Mouse (Mus musculus): Measurements from ENCODE around the gene Ctsd. TPM values are rescaled to one million over a fixed set of nuclear protein-coding genes. Genes with fewer than 3 reads are reported as not detected.
A peak's percentile ranks its signal among the peaks of the same experiment; 100 is the strongest.

Ctsd gene
- total RNA-seq, 2 experiments from 2014 or later = 295 to 303 TPM

DNA sequence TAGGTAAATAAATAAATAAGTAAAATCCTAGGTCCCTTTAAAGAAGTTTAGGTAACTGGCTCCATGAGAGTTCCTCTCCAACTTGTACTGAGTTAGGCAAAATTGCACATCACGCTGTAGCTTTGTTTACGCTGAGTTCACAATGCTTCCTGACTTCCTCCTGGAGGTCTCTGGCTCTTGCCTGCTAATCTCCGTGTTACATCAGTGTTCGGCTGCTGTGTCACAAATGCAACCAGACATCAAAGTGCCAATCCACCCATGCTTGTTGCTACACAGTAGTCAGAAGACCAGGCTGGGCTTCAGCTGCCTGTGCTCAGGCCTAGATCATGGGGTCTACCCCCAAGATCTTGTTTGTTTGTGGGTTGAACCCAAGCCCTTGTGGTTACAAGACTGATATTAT, 15.8 kb upstream of the Ctsd start:
- intact Hi-C loops (cut with DNase I) = no loop called here

DNA sequence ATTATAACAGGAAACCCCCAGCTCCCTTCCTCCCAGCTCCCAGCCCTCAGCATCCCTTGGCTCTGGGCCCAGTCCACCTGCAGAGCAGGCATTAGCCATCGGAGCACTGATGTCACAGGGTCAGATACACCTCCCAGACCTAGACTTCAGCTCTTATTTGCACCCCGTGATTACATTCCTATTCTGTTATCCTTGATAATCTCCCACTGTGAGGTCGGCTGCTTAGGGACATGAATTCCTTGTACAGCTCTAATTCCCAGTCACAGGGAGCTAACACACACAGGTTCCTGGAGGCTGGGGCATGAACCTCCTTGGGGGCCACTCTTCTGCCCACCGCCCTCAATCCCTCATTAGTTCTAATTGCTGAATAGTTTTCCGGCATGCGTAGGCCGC, 12.9 kb upstream of the Ctsd start:
- intact Hi-C loops (cut with DNase I) = no loop called here

More for the DNA sequence above, 15.8 kb upstream of the Ctsd start:
- peak in 1 of 2 experiments; percentile 55 for DNase-seq (ENCODE audit: low spot score in 2 of 2)

DNA sequence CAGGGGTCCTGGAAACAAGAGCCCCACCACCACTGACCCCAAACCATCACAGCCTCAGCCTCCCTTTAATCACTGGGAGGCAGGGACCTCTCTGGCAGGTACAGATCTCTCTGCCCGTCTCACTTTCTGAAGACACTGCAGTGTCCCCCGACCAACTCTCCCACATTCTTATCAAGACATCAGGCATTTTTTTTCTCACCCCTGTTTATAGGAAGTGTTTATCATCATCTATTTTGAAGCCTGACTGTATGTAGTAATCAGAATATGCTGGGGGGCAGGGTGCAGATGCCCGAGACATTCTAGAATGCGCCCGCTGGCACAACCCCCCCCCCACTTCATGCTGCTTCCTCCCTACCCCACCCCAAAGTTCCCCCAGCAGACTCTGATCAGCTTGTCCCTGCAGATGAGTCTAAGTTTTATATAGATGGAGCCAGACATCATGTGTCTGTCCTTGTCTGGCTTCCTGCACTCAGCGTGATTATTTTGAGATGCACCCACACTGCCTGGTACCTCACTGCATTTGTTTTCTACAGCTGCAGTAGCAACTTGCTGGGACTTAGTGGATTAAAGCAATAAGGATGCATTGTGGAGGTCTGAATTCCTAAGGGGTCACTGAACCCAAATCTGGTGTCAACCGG, 12.4 kb upstream of the Ctsd start:
- DNase-seq (ENCODE audit: low spot score in 2 of 2) = peak; percentile 56 to 74
- intact Hi-C loops (cut with DNase I) = no loop called here

More for the DNA sequence above, 12.9 kb upstream of the Ctsd start:
- DNase-seq (ENCODE audit: low spot score in 2 of 2) = no peak

DNA sequence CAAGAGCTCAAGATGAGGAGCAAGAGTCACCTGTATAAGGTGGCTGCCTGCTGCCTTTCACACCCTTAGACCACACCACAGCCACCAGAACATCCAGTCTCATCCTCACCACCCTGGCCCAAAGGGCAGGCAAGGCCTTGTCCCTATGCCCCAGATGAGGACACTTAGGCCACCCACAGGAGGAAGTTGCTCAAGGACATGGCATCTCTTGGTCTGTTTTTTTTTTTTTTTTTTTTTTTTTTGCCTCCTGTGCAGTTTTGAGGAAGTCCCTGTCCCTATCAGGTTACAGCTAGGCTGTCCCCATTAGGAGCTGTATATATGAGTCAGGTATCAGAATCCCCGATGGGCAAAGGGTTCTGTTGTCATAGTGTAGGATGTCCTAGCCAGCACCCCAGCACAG, 11.4 kb upstream of the Ctsd start:
- intact Hi-C loops (cut with DNase I) = no loop called here
- DNase-seq (ENCODE audit: low spot score in 2 of 2) = no peak

DNA sequence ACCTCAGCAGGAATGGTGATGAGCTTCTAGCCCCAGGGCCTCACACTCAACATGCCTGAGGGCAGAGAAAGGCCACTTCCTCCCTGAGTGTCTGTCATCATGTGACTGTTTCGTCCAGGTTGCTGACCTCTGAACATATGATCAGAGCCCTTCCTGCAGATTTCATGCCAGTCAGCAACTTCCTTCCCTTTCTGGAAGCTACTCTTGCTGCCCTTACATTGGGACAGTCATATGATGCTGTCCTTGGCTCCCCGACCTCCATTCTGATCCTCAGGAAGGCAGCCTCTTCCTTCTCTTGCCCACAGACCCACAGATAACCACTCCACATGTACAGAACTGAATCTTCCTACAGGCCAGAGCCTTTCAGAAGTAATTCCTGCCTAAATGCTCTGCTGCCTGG, 10.2 kb upstream of the Ctsd start:
- intact Hi-C loops (cut with DNase I) = no loop called here
- DNase-seq (ENCODE audit: low spot score in 2 of 2) = no peak

DNA sequence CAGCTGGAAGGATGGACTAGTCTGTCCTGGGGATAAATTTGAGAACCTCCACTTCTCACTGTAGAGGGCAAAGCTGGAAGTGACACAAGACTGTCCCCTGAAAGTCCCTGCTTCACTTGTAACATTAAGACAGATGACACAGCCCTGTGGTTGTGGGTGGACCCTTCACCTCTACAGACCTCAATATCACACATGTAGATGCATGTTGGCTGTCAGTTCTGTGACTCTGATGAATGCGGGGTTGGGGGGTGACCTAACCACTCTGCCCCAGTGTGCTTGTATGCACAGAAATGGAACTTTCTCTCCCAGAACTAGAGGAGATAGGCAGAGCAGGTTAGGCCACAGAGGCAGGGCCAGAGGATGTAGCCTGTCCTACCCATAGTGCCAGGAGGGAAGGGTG, 8.8 kb upstream of the Ctsd start:
- intact Hi-C loops (cut with DNase I) = no loop called here
- DNase-seq (ENCODE audit: low spot score in 2 of 2) = no peak

DNA sequence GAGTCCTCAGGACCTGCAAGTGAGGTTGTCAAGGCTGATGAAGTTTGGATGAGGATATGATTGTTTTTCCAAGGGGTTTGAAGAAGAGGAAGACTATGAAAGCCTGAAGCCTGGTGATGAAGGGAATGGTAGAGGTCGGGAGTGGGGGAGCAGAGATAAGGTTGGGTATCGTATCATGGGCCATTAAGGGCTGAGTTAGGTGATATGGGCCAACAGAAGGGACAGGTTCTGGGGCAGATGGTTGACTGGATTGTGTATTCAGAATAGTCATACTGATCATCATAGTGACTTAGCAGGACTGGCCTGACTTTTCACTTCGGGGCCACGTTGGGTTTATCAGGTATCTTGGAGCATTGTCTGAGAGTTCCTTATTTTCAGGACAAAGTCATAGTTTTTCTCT, 7.6 kb upstream of the Ctsd start:
- intact Hi-C loops (cut with DNase I) = no loop called here
- no peak for DNase-seq (ENCODE audit: low spot score in 2 of 2)

DNA sequence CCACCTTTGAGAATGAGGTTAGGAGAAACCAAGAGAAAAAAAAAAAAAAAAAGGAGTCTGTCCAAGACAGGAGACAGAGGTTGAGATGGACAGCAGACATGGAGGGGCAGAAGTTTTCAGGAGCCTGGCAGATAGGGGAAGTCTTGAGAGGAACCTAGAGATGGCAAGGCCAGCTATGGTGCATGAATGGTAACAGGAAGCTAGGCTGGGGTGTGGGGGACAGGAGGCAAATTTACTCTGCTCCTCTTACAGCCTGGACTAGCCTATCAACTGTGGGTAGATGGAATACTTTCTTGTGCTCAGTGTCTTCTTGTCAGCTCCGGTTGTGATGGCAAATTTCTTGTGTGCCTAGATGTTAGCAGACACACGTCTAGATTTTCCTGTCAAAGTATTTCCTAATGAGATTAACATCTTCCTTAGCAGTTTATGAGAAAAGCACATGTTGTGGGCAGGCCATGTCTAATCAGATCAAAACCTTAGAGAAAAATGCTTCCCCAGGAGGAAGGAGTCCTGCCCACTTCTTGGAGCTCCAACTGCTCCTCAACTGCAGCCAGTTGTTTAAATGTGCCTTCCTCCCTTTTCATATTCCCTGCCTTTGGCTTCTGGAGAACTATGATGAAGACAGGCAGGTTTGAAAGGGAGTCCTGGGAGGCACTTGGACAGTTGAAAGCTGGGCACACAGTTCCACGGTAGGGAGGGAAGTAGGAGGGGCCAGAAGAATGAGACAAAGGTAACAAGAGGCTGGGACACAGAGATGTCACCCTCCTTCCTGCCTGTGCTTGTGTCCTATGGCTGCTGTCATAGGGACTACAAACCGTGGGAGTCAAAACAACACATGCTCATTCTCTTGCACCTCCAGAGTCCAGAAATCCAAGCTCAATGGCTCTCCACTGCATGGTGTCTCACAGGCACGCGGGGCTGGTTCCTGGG, 6.7 kb upstream of the Ctsd start:
- intact Hi-C loops (cut with DNase I) = no loop called here
- no peak for DNase-seq (ENCODE audit: low spot score in 2 of 2)

DNA sequence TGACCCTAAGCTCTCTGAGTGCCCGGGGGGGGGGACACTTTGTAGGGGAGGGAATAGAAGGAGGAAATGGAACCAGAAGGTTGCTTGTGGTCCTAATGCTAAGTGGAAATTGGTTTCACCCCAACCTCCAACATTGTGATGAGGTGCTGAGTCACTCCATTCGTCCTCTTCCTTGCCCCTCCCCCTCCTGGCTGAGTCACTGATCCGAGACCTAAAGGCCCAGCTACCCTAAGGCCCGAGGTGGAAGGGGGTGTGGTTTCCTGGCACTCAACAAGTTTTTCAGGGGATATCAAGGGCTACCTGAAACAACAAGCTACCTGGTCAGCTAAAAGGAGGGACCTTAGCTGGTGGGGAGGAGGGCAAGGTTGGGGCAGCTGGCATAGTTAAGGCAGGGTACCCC, 5.4 kb upstream of the Ctsd start:
- no peak for DNase-seq (ENCODE audit: low spot score in 2 of 2)
- intact Hi-C loops (cut with DNase I) = no loop called here

DNA sequence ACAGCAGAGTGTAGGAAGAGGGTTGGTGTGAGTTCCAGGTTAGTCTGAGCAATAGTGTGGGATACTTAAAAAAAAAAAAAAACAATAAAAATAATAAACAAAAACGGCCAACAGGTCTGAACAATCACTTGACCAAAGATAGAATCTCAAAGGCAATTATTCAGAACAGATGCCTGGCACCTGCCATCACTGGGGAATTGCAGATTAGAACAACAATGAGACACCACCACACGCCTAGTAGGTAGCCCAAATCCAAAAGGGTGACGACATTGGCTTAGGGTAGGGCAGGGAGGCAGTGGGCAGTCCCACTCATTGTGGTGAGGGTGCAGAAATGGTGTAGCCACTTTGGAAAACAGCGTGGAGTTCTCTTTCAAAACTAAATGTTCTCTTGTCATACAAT, 3.8 kb upstream of the Ctsd start:
- intact Hi-C loops (cut with DNase I) = no loop called here
- DNase-seq (ENCODE audit: low spot score in 2 of 2) = no peak

DNA sequence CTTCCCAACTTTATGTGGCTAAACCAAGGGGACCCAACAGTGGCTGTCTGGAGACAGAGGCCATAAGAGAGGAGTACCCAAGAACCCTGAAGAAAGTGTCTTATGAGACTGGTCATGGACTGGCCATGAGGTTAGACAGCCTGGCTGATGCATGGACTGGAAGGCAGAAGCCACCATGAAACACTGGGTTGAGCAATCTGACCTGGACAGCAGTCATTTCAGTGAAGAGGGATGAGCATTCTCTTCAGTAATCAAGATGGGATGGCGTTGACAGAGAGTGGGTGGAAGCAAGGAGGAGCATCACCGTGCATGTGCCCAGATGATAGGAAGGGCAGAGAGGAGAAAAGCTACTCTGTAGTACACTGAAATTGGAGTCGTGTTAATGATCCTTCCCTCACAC, 3.3 kb upstream of the Ctsd start:
- DNase-seq (ENCODE audit: low spot score in 2 of 2) = no peak
- intact Hi-C loops (cut with DNase I) = no loop called here

DNA sequence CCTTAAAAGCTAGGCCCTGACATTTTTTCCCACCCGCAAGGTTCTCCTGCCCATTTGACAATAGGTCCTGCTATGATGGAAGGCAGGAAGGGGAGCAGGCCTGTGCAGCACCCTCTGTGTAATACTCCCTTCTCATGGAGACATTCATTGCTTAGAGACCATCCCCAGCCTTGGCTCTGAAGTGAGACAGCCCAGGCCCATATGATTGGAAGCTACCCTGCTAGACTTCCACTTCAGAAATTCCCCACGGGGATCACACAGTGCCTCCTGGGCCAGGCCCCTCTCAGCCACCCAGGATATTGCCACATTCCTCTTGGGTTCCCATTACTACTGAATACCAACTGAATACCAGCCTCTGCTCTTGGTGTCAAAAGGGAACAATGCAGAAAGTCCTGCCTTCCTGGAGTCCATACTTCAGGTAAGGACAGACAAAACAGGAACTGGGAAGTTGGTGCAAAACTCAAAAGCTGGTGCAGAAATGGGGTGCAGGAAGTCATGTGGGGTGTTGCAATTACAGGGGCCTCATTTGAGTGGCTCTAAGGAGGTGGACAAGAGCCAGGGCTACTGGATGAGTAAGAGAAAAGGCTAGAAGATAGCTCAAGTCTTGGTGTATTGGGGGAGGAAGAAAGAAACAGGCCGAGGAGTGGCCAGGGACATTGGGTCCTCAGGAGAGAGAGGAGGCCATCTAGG, 2.3 kb upstream of the Ctsd start:
- DNase-seq (ENCODE audit: low spot score in 2 of 2) = no peak
- intact Hi-C loops (cut with DNase I) = no loop called here

DNA sequence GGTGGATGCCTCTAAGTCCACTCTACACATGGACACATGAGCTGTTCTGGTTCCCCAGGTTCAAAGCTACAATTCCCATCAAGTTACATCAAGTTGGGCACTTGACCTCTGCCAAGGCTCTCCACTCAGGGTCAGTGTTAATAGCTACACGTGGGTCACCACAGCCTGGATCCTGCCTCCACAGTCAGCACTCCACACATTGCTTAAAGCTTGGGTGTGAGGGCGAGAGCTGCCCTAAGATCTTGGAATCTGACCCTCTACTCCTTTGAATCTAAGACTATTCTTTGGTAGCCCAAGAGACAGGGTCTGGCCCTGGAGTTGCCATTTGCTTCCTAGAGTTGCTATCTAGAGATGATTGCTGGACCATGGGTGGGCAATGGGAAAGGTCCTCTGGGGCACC, 902 bp upstream of the Ctsd start:
- intact Hi-C loops (cut with DNase I) = no loop called here
- no peak for DNase-seq (ENCODE audit: low spot score in 2 of 2)

DNA sequence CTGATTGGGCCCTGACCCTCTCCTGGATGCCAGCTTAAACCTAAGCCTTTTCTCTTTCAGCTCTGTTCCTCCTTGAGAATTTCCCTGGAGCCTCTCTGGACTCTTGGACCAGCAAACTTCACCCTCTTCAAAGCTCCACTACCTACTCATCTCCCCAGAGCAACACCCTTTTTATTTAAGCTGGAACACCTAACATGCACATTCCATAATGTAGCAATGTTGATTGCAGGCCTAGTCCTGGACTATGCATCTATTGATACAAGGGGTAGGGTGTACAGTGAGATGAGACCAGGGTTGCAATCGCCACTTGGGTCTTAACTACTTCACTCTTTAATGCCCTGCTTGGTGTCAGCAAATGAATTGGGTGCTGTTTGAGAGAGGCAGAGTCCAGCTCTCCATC, 360 bp upstream of the Ctsd start:
- no peak for DNase-seq (ENCODE audit: low spot score in 2 of 2)
- intact Hi-C loops (cut with DNase I) = no loop called here

DNA sequence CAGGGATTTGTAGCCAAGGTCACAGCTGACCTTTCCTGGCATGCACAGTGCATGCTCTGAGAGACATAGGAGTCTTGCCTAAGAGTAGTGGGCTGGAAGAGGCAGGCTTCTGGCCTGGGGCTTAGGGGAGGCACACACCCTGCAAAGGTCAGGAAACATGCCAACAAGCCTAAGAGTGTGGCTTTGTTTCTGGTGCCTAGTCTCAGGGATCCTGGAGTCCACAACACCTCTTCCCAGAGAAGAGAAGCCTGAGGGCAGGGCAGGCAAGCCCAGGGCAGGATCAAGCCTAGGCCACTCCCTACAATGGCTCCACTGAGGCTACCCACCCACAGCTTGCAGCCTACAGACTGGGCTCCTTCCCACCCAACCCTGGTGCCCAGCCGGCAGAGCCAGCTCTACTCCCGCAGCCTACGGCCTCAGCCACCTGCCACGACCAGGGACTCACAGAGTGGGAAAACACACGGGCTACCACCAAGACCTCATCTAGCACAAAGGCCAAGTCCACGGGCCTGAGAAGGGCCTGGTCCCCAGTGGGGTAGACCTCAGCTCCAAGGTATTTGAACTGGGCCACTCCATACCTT, 1.1 kb downstream of the Ctsd start:
- intact Hi-C loops (cut with DNase I) = no loop called here
- DNase-seq (ENCODE audit: low spot score in 2 of 2) = no peak

DNA sequence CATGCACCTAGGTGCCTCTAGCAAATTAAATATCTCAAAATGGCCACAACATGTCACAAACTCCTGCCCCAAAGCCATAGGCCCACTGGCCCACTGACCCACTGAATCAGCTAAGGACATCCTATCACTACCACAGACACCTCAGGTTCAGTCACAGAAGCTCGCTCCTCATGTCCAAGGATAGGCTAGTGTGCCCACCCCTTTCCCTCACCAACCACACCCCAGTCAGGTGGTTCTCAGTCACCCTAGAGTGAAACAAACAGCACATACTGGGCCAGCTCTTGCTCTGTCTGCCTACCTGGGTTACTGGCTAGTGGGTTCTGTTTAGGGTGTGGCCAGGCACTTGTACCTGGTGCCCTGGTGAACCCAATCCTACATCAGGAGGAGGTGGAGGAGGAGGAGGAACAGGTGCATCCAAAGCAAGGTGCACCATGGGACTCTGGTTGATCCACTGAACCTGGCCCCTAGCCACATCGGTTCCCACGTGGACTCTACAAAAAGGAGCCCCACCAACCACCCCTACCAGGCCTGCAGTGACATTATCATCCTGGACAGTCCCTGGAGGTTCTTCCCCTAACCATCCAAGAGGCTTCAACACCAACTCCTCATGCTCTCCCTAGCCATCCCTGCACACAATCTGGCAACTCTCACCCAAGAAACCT, 2.0 kb downstream of the Ctsd start:
- intact Hi-C loops (cut with DNase I) = no loop called here
- no peak for DNase-seq (ENCODE audit: low spot score in 2 of 2)

DNA sequence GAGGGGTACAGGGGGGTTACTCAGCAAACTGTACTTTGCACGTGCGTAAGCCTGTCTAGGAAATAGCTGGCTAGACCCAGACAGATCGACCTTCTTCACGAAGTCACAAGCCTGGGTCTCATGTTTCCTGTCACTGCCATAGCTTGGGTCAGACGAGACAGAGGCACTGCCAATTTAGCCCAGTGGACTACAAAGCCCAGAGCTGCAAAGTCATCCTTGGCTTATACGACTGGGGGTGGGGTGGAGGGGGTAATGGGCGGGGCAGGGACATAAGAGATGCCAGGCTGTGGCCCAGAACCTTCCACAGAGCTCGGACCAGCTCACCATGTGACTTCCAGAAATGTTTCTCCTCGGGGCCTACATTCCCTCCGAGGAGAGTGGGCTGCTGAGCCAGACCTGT, 3.5 kb downstream of the Ctsd start:
- intact Hi-C loops (cut with DNase I) = no loop called here
- DNase-seq (ENCODE audit: low spot score in 2 of 2) = no peak

DNA sequence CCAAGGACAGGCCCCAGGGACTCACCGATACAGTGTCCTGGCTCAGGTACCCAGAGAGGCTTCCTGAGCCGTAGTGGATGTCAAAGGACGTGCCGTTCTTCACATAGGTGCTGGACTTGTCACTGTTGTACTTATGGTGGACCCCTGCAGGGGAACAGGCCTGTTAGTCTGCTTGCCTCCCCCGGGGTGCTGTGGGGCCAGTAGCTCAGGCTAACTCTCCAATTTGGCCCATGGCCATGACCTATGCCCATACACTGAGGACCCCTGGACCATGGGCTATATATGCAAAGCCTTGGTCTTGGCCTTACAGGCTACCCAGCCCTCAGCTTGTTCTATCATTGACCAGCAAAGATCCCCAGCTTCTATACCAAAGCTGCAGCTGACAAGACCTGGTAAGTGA, 5.3 kb downstream of the Ctsd start, which contains the start of gene Gm49369:
Gene Gm49369, minus strand, starts transcription at position 101 of the 400 bp plus-strand sequence.
- intact Hi-C loops (cut with DNase I) = no loop called here
- no peak for DNase-seq (ENCODE audit: low spot score in 2 of 2)

DNA sequence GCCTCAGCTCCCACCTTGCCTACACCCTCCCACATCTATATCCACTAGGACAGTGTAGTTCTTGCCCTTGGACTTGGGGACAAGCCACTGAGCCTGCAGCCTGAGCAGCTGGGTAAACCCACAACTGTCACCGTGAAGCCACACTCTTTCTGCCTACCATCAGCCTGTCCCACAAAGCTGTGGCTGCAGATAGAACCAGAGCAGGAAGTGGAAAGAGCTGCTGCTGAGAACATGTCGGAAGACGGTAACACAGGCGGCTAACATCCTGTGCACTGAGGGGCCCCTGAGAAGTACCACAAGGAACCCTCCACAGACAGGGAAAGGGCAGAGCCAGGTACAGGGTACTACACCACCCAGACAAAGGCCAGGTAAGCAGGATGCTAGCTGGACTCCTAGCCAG, 6.7 kb downstream of the Ctsd start:
- no peak for DNase-seq (ENCODE audit: low spot score in 2 of 2)
- intact Hi-C loops (cut with DNase I) = no loop called here

DNA sequence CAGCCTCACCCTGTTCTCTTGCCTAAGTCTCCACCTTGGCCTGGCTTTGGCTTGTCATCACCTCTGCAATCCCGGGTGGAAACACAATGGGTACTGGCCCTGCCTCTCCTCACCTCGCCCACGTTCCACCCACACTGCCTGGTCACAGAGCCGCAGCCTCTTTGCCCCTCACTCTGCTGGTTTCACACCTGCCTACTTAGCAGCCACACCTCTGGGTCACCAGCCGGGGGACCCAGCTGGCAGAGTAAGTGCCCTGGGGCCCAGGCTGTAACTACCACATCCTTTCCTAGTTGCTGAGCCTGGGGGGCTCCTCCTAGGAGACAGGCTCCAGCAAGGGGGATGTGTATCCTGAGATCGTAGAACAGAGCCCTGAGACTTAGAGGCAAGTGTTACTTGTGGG, 8.7 kb downstream of the Ctsd start:
- DNase-seq (ENCODE audit: low spot score in 2 of 2) = no peak
- intact Hi-C loops (cut with DNase I) = no loop called here

Measured in left cerebral cortex, postnatal 14 days (tissue).